Mouse (Mus musculus) megakaryocyte-erythroid progenitor cell, adult 5-6 weeks (primary cell): ENCODE results near the gene Gpr18. TPM values are rescaled to one million over a fixed set of nuclear protein-coding genes. Genes with fewer than 3 reads are reported as not detected.
A peak's percentile ranks its signal among the peaks of the same experiment; 100 is the strongest.

Experiments used
- ATAC-seq: replicated peaks from 2 replicates; pipeline ENCODE4 v1.8.0; 2016; ENCODE audit warnings: mild to moderate bottlenecking, inconsistent platforms; ENCODE audit not compliant: severe bottlenecking, poor library complexity, low FRiP score, low TSS enrichment
- total RNA-seq, 2 experiments: library from RNA; stranded (forward) in 1 of 2; stranded (reverse) in 1 of 2; fragments of 200-1000, 215-1000 nt in 1 of 2; fragments of >200 nt in 1 of 2; fragmentation: Nextera tagmentation in 1 of 2; gene quantifications; 2 replicates each; pipeline ENCODE4 v1.2.3; 2014 to 2017

Gene Gpr18
- total RNA-seq (2014; fragmentation: Nextera tagmentation) = 0.96 and 1.0 TPM in 2 replicates
- total RNA-seq (2017) = 0.70 and 1.6 TPM in 2 replicates

- ATAC-seq = peak; percentile 70
Observed at GRCm38 (mm10) chr14:121915621-121916020, at the start of gene Gpr18. Gene Gpr18 (minus strand): TSS chr14:121915781.

GRCm38 (mm10) chr14:121964990-121965389, 49.4 kb upstream of the Gpr18 start, which contains the start of gene Gpr183:
Gene Gpr183 (minus strand): TSS chr14:121965195.
- ATAC-seq = no peak

GRCm38 (mm10) chr14:121963942-121964335, 48.4 kb upstream of the Gpr18 start:
- peak; percentile 42 for ATAC-seq

GRCm38 (mm10) chr14:121963251-121963941, 47.8 kb upstream of the Gpr18 start:
- peak; percentile 86 for ATAC-seq

GRCm38 (mm10) chr14:121962128-121962890, 46.7 kb upstream of the Gpr18 start:
- ATAC-seq = no peak

GRCm38 (mm10) chr14:121961496-121962127, 46.0 kb upstream of the Gpr18 start:
- no peak for ATAC-seq

- peak; percentile 45 for ATAC-seq
Observed at GRCm38 (mm10) chr14:121960997-121961396, 45.4 kb upstream of the Gpr18 start.

GRCm38 (mm10) chr14:121960531-121960930, 45.0 kb upstream of the Gpr18 start:
- ATAC-seq = no peak

- ATAC-seq = no peak
Observed at GRCm38 (mm10) chr14:121960031-121960430, 44.5 kb upstream of the Gpr18 start.

GRCm38 (mm10) chr14:121959538-121959980, 44.0 kb upstream of the Gpr18 start:
- ATAC-seq = no peak

- ATAC-seq = no peak
Observed at GRCm38 (mm10) chr14:121958751-121959537, 43.4 kb upstream of the Gpr18 start.

- no peak for ATAC-seq
Observed at GRCm38 (mm10) chr14:121958041-121958750, 42.6 kb upstream of the Gpr18 start.

GRCm38 (mm10) chr14:121957176-121957871, 41.7 kb upstream of the Gpr18 start:
- peak; percentile 68 for ATAC-seq

GRCm38 (mm10) chr14:121956291-121956690, 40.7 kb upstream of the Gpr18 start:
- no peak for ATAC-seq

GRCm38 (mm10) chr14:121955176-121955795, 39.7 kb upstream of the Gpr18 start:
- ATAC-seq = no peak

GRCm38 (mm10) chr14:121954608-121955007, 39.0 kb upstream of the Gpr18 start:
- no peak for ATAC-seq

GRCm38 (mm10) chr14:121954129-121954528, 38.5 kb upstream of the Gpr18 start:
- no peak for ATAC-seq

GRCm38 (mm10) chr14:121952046-121952400, 36.4 kb upstream of the Gpr18 start:
- ATAC-seq = no peak
